Mouse (Mus musculus) A20 (cell line): ENCODE results near the gene Wnt7b.

Experiments used
- DNase-seq: peaks from one replicate; pipeline ENCODE4 v3.0.0-alpha.2; 2011; ENCODE audit warnings: low read depth, low spot score

Wnt7b gene

DNA sequence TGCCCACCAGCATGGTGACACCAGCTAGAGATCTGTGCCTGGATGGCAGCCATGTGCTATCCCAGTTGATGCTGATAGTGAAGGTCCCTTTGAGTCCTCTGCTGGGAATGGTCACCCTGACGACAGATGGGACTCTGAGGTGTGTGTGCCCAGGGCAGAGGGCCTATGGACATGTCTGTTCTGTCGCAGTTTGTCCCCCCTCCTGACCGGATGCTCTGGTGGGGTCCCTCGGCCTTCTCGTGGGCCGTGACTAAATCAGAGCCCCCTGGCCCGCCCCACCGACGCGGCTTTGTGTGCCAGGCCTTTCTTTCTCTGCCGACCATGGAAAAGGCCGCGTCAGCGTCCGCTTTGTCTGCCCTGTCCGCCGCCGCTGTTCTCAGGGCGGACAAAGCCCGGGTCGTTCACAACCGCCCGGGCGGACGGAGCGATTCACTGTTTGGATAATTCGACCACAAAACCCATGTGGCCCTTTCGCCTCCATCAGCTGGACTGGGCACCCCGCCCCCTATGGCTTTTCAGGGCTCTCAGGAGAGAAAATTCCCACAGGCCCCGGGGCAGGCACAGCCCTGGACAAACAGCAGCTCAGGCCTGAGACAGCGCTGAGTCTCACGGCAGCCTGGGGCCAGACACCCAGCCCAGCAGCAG is 74.8 kb downstream of the Wnt7b start:
- no peak for DNase-seq

DNA sequence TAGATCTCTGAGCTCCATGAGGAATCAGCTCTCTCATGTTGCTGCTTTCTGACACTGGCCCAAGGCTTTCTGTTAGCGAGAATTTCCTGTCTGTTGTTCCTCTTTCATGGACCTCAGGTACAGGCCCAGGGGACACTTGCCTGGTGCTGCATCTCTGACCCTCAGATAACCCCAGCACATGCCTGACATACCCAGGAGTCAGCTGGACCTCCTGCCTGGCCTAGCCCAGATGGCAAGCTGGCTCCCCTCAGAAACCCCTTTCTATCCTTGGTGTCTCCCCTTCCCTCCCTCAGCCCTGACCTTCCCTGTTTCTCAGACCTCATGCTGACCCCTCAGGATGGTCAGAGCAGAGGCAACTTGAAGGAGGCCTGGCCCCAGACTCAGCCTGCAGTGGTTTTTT is 75.6 kb downstream of the Wnt7b start:
- DNase-seq = peak; percentile 18

GRCm38 (mm10) chr15:85505118-85505925 is 77.0 kb downstream of the Wnt7b start:
- no peak for DNase-seq

GRCm38 (mm10) chr15:85503127-85503526 is 79.1 kb downstream of the Wnt7b start, which contains the start of gene 7530416G11Rik:
Gene 7530416G11Rik, minus strand, starts transcription at chr15:85503227.
- DNase-seq = no peak

- no peak for DNase-seq
Measured at GRCm38 (mm10) chr15:85500267-85500666, 82.0 kb downstream of the Wnt7b start.

- no peak for DNase-seq
Measured at GRCm38 (mm10) chr15:85497981-85498475, 84.2 kb downstream of the Wnt7b start.

DNA sequence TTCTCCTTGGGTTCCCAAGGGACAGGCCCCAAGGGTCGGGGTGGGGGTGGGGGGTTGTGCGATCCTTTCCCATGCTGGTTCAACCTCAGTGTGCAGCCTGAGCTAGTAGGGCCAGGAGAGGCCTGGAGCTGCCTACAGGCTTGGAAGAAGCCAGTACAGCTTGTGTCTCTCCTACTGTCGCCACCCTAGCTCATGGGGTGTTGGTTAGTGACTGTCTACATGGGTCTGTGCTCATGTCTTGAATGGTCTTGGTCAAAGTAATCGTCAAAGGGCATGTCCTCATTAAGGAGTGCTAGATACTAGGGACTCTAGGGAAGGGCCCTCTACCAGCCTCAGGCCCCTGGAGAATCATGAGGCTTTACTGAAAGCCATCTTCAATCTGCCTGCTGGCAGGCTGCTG is 84.7 kb downstream of the Wnt7b start:
- no peak for DNase-seq

DNA sequence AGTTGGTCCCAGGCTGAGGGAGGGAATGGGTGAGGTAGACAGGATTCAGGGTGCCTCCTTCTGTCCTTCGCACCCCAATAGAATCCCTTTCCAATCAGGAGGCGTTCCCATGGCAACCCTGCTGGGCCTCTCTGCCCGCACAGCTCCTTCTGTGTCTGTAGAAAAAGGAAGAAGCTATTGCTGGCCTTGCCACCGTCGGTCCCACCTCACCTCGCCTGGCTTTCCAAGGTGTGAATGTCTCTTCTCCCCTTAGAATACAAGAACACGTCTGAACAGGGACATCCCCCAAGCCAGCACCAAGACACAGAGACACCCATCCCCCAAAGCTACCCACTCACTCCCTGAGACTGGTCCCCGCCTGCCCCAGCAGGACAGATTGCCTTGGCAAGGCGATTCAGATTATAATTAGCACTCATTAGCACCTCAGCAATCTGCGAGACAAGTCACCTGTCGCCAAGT is 88.1 kb downstream of the Wnt7b start:
- DNase-seq = no peak

DNA sequence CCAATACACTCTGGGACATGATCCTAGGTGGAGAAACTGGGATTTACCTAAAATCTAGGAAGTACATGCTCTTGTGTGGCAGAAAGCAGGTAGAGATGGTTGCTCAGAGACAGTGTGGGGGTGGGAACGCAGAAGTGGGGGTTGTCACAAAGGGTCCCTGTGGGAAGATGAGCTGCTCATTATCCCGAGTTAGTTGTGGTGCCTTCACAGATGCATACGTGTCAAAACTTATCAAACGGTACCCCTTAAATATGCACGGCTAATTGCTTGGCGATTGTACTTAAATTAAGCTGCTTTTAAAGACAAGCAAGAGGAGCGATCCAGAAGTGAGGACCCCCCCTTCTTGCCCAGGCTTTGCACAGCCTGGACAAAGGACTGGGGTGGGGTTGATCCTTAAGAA is 92.5 kb downstream of the Wnt7b start:
- no peak for DNase-seq

DNA sequence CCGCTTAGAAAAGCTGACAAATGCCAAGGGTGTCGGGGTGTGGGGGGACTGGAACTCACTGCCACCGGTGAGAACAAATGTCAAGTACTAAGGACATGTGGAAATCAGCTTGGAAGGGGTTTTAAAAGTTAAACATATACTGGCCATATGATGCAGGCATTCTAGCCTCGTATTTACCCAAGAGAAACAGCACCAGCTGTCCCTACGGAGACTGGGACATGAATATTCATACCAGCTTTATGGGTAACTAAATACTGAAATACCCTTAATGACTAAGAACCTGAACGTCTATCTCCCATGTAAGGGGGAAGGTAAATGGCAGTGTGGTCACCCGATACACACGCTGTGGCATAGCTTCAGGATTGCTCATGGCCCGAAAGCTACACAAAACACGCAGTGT is 93.4 kb downstream of the Wnt7b start:
- no peak for DNase-seq
